Comparison of ENCODE assay signal across 1 mouse cellular context in genomic region chr11:70541415-70541814, GRCm38 (mm10).
TF ChIP-seq lines count a peak whose summit lies in the region.

No protein-coding gene starts in this region.

TF ChIP-seq in myocyte, 11 proteins besides CTCF, POLR2A, EP300 and RAD21:
- TF ChIP-seq REST (IDR thresholded peaks at IDR 0.05; ENCODE audit: insufficient read depth, insufficient read length): no peak
- TF ChIP-seq E2F4 (IDR thresholded peaks at IDR 0.05; ENCODE audit: insufficient read depth): no peak
- no peak for TF ChIP-seq MAX (IDR thresholded peaks at IDR 0.05; ENCODE audit: low read depth)
- TF ChIP-seq TCF12 (IDR thresholded peaks at IDR 0.05; ENCODE audit: insufficient read depth, poor library complexity, severe bottlenecking): no peak
- no peak for TF ChIP-seq USF1 (IDR thresholded peaks at IDR 0.05; ENCODE audit: low read depth)
- TF ChIP-seq SRF (IDR thresholded peaks at IDR 0.05; ENCODE audit: control insufficient read depth, insufficient read length, low read depth): no peak
- TF ChIP-seq TCF3 (IDR thresholded peaks at IDR 0.05; ENCODE audit: insufficient read length, low read depth): no peak
- no peak for TF ChIP-seq POLR2AphosphoS2 (IDR thresholded peaks at IDR 0.05; ENCODE audit: insufficient read length, low read depth)
